Mouse (Mus musculus): ENCODE results near the gene Fbxw4. TPM values are rescaled to one million over a fixed set of nuclear protein-coding genes. Genes with fewer than 3 reads are reported as not detected.
A peak's percentile ranks its signal among the peaks of the same experiment; 100 is the strongest.
"Not testable (repeated sequence)": the region's sequence is repeated elsewhere in the genome, so short reads cannot be mapped to it uniquely, and the experiment has no call there.

Gene Fbxw4
- total RNA-seq, 2 experiments from 2014 or later = 29.7 to 30.3 TPM

DNA sequence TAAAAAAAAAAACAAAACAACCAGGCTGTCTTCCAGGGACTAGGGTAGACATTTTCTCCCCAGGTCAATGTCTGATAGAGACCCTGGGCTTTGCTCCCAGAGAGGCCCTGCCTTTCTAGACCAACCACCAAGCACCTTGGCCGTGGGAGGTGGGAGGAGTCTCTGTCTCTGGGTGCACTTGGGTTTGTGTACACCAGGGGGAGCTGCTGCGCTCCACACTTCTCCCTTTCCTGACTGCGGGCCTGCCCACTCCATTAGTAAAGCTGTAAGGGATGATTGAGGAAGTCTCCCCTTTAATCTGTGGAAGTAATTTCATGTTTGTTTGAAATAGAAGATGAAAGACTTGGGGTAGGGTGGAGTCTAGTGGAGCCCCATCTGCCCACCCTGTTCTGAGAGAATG lies 78.9 kb downstream of the Fbxw4 start:
- peak; percentile 73 to 75 for DNase-seq (ENCODE audit: low spot score in 2 of 2)

- no peak for DNase-seq (ENCODE audit: low spot score in 2 of 2)
Measured at GRCm38 (mm10) chr19:45580235-45580634, 79.9 kb downstream of the Fbxw4 start.

DNA sequence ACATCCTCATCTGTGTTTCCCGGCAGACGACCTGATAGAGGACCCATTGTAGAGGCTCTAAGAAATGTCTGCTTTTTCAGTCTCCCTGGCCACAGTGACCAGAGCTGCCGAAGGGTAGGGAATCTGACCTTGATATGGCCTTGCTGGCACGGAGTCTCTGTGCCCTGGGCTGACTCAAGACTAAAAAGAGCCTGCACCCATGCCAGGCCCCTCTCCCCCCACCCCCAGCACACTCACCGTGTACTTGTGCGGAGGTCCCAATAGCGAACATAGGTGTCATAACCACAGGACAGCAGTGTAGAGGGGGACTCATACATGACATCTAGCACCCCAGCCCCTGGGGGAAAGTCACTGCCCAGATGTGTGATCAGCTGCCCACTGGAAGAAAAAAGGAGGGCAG lies 80.7 kb downstream of the Fbxw4 start:
- DNase-seq (ENCODE audit: low spot score in 2 of 2) = no peak

DNA sequence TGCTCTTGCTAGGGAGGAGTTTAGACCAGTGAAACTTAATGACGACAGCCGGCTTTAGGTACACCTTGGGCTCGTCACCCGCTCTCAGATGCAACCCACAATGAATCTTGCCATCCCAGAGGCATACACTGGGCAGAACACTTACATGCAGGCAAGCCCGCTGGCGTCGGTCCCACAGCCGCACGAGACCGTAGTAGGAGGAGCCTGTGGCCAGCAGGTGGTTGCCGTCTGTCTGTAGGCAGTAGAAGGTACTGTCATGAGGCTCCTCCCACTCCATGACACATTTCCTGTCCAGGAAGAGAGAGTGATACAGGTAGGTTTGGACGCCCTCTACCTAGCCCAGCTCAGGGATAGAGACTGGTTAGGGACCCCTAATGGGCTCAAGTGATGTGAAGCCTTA lies 81.1 kb downstream of the Fbxw4 start:
- DNase-seq (ENCODE audit: low spot score in 2 of 2) = no peak

GRCm38 (mm10) chr19:45577141-45577750 lies 82.9 kb downstream of the Fbxw4 start:
- no peak for DNase-seq (ENCODE audit: low spot score in 2 of 2)

- DNase-seq (ENCODE audit: low spot score in 2 of 2) = no peak
Measured at GRCm38 (mm10) chr19:45575632-45576001, 84.5 kb downstream of the Fbxw4 start.

DNA sequence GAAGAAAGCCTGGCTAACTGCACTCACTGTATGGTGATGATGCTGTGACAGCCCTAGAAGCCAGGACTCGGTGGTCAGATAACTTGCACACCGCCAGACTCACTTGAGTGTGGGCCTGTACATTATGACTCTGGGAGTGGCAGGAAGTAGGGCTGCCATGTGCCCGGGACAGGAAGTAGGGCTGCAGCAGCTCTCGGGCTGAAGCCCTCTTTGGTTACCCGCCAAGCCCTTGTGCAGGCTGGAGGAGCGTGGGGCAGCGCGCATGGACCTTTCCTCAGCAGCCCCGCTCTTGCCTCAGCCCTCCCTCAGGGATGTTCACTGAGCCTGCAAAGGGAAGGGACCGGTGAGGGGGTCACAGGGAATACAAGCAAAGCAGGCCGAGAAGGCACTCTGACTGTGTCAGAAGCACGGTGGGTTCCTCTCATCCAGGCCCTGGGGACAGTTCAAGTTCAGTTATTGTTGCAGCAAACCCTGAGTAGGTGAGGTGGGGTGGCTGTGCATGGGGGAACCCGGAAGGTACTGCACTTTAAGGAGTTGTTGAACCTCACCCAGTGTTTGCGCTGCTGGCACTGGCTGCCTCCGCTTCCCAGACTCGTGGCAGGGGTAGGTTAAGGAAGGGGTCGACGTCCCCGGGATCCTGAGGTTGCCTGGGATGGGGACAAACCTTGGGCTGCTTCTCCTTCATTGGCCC lies 85.0 kb downstream of the Fbxw4 start:
- no peak for DNase-seq (ENCODE audit: low spot score in 2 of 2)

DNA sequence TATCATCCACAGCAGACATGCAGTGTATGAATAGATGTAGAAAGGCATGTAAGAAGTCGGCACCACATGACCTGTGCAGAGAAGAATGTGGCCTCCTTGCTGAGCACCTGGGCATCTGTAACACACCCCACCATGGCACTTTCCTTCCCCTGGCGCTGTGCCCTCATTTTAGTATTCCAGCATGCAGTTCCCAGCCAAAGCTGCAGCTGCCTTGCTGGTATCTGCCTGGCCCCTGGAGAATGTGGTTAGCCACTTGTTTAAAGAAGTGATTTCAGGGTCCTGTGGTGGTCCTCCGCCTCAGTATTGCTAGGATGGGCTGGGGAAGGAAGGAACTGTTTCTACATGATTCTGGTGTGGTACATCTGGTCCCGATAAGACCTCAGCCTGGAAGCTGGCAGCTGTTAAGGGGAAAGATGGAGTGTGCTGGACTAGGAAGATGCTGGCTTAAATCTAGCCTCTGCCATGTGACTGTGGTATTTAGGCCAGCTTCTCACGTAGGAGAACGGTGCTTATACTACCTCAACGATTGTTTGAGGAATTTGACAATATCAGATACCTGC lies 85.7 kb downstream of the Fbxw4 start:
- no peak for DNase-seq (ENCODE audit: low spot score in 2 of 2)

GRCm38 (mm10) chr19:45573861-45574267 lies 86.2 kb downstream of the Fbxw4 start:
- DNase-seq (ENCODE audit: low spot score in 2 of 2) = peak; percentile 80 to 83

- no peak for DNase-seq (ENCODE audit: low spot score in 2 of 2)
Measured at GRCm38 (mm10) chr19:45573033-45573432, 87.1 kb downstream of the Fbxw4 start.

GRCm38 (mm10) chr19:45567367-45567766 lies 92.7 kb downstream of the Fbxw4 start:
- DNase-seq (ENCODE audit: low spot score in 2 of 2) = no peak

GRCm38 (mm10) chr19:45565925-45566715 lies 94.0 kb downstream of the Fbxw4 start:
- no peak for DNase-seq (ENCODE audit: low spot score in 2 of 2)

DNA sequence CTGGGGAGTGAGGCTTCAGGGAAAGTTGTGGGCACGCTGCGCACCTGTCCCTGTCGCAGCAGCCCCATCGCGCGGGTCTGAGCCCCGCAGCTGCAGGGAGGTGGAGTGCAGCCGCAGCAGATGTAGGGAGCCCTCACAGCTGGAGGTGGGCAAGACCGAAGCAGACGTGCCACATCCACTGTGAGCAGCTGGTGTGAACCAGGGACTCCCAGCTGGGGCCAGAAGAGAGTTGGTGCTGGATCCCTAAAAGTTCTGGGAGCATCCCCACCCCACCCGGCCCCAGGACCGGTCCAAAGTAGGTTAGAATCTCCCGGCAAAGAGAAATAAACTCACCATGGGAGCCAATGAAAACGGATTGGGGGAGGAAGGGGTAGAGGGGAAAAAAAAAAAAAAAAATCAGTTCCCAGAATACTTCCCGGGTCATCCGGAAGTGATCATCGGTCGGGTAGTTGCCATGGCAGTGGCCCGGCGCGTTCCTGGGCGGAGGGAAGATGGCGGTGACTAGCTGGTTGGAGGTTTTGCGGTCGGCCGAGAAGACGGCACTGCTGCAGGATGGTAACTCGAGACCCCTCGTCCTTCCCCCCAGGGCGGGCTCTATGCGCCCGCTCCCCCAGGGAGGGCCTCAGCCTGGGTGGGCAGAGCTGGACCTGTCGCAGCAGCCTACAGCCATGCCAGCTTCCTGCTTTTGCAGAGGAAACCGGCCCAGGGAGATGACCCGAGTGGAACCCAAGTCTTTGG lies 99.8 kb downstream of the Fbxw4 start, which contains the start of the genes Poll and Gm17018:
Gene Poll, minus strand, starts transcription at position 379 of the 738 bp plus-strand sequence.
Gene Gm17018, plus strand, starts transcription at position 463 of the 738 bp plus-strand sequence.
- DNase-seq (ENCODE audit: low spot score in 2 of 2) = peak; percentile 84 to 86

- DNase-seq (ENCODE audit: low spot score in 2 of 2) = no peak
Measured at GRCm38 (mm10) chr19:45554136-45554535, 106.0 kb downstream of the Fbxw4 start.

DNA sequence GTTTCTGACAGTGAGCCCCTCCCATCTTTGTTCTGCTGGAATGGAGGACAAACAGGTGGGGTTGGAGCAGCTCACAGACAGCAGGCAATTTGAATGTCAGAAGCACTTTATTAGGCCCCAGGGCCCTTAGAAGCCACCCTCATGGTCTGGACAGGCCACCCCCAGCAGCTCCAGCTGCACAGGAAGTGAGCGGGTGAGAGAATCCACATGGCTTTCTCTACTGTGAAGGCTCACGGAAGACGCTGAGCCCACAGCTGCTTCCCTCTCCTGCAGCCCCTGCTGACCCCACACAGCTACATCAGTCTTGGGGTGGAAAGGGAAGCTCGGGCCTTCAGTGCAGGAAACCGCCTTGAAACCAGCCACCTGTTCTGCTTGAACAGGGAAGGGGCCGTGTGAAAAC lies 107.9 kb downstream of the Fbxw4 start:
- no peak for DNase-seq (ENCODE audit: low spot score in 2 of 2)

DNA sequence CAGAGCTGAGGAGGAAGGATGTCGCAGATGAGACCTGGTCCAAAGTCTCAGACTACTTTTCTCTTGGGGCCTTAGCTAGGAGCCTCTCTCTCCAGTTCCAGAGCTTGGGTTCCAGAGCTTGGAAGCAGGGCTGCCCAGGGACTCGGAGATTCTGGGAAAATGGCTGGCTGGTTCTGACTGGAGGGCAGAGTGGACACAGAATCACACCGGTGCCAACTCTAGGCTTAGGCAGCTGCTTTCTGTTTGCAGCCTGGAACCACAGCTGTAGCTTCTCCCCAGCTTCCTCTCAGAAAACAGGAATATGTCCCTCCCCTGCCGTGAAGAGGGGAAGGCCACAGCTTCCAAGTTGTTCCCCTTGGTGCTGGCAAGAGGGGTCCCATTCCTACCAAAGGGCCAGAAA lies 110.2 kb downstream of the Fbxw4 start:
- DNase-seq (ENCODE audit: low spot score in 2 of 2) = no peak

DNA sequence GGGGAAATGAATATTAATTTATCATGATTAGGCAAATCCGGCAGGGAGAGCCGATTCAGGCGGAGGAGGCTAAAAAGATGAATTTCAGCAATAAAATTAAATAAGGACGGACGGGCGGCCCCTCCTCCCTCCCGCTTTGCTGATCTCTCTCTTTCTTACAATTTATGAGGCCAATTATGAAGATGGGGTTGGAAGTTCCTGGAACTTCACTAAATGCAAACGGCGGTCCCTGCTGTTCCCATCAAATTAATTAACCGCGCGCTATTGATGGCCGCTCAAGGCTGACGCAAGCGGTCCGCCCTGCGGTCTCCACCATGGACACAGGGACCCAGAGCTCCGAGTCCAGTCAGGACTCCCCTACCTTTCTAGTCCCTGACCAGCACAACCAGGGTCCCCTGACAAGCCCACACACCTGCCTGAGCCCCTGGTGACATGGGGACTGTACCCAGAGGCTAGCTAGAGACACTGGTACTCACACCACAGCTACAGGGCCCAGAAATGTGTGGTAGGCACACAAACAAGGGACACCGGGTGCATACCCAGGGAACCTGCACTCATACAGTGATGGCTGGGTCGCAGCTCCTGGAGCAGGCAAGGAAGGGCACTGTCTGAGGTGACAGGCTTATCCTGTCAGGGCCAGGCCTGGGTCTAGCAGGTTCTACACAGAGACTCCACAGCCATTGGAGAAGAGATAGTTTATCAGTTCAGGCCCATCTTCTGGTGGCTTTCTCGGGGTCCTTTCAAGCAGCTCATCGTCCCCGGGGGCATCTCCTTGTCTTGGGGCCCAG lies 110.8 kb downstream of the Fbxw4 start:
- no peak for DNase-seq (ENCODE audit: low spot score in 2 of 2)

DNA sequence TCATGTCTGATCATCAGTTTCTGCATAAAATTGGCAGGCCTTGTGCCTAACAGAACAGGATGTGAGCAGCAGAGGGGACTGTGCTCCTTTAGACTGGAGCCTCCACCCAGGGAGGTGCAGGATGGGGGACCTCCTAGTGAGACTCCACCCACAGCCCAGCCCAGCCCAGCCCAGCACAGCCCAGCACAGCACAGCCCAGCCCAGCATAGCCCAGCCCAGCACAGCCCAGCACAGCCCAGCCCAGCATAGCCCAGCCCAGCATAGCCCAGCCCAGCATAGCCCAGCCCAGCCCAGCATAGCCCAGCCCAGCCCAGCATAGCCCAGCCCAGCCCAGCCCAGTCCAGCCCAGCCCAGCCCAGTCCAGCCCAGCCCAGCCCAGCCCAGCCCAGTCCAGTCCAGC lies 111.9 kb downstream of the Fbxw4 start:
- not testable (repeated sequence) for DNase-seq (ENCODE audit: low spot score in 2 of 2)

DNA sequence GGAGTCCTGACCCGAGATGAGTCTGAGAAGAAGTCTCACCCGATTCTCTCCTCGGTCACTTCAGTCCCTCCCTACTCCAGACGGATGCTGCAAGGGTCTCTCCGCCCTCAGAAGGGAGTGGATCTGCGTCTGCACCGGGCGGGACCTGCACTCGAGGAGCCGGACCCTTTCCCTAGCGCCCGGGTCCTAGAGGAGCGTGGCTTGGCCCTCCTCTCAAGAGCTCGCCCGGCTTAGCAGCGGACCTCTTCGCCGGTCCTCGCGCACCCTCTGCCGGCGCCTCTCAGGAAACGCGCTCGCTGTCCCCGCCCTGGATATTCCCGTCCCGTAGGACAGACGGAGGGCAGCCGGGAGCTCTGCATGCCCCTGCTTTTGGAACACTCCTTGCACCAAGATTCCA lies 115.2 kb downstream of the Fbxw4 start:
- DNase-seq (ENCODE audit: low spot score in 2 of 2) = peak; percentile 83 to 90
